Mouse (Mus musculus): ENCODE measurements at regions not wholly inside any gene's neighbourhood (a gene's known extent, or its start where the extent isn't known, plus 50 kb on each side); places are given as distances from the start of the nearest gene placed in this dataset.

GRCm38 (mm10) chr16:90629121-90629930 is 97.9 kb downstream of the Mis18a start:
- TF ChIP-seq CTCF (IDR thresholded peaks at IDR 0.05; ENCODE audit: borderline replicate concordance, extremely low read depth, insufficient read depth, insufficient read length) (no peak), POLR2A (IDR thresholded peaks at IDR 0.05; ENCODE audit: borderline replicate concordance, extremely low read depth, insufficient read depth, insufficient read length, poor library complexity, severe bottlenecking) (no peak)

Data from brain, embryonic 14.5 days (tissue).